Mouse (Mus musculus) urinary bladder, postnatal 10 days (tissue): Measurements from ENCODE around the gene Trpc1.

Experiments used
- DNase-seq: peaks from one replicate; pipeline ENCODE4 v3.0.0; 2022; ENCODE audit warnings: low spot score

Gene Trpc1

GRCm38 (mm10) chr9:95697808-95698207 is 52.4 kb downstream of the Trpc1 start:
- no peak for DNase-seq

DNA sequence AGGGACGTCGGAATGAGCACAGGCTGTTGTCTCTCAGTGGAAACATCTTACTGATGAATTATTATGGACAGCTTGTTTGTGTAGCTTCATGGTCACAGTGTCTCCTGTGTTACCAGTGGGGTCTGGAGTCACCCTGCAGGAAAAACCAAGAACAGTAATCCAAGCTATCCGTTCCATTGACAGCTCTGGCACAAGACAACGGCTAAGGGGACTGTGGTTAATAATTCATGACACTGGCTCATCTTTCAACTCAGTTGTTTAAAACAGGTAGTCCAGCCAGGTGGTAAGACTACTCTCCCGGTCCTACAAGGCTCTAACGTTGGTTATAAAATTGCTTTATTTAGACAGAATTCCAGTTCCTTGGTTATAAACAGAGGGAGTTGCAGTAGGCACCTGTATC is 53.6 kb downstream of the Trpc1 start:
- no peak for DNase-seq

DNA sequence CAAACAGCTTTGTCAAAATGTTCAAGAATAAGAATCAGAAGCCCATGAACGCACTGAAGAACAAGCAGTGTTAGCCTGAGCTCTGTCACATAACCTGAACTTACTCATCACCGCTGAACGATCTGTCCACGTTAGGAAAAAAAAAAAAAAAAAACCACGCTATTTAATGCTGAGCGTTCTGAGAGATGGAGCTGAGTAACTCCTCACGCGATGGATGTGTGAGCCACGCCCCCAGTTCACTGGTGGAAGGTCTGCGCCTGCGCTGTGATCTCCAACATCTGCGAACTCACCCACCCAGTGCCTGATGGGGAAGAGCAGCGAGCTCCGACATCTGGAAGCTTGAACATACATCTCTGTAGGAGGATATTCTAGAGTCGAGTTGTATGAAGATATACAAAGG is 55.2 kb downstream of the Trpc1 start:
- no peak for DNase-seq

DNA sequence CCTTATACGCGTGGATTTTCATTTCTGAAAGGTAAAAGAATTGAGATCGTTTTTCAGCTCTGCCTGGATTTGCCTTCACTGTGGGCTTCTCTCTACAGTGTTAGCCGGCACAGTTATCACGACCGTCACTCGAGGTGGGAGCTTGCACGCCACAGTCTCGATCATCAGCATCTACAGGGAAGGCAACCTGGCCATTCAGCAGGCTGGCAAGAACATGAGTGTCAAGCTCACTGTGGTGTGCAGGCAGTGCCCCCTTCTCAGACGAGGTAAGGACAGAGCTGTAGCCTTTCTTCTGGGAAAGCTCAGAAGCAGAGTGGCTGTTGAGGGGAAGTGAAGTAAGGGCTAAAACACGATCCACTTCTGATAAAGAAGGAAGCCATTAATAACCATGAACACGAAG is 55.6 kb downstream of the Trpc1 start:
- no peak for DNase-seq

GRCm38 (mm10) chr9:95693528-95694100 is 56.6 kb downstream of the Trpc1 start:
- DNase-seq: no peak

- DNase-seq: no peak
Observed at GRCm38 (mm10) chr9:95692823-95693222, 57.4 kb downstream of the Trpc1 start.

- DNase-seq: no peak
Observed at GRCm38 (mm10) chr9:95688064-95688463, 62.1 kb downstream of the Trpc1 start.

DNA sequence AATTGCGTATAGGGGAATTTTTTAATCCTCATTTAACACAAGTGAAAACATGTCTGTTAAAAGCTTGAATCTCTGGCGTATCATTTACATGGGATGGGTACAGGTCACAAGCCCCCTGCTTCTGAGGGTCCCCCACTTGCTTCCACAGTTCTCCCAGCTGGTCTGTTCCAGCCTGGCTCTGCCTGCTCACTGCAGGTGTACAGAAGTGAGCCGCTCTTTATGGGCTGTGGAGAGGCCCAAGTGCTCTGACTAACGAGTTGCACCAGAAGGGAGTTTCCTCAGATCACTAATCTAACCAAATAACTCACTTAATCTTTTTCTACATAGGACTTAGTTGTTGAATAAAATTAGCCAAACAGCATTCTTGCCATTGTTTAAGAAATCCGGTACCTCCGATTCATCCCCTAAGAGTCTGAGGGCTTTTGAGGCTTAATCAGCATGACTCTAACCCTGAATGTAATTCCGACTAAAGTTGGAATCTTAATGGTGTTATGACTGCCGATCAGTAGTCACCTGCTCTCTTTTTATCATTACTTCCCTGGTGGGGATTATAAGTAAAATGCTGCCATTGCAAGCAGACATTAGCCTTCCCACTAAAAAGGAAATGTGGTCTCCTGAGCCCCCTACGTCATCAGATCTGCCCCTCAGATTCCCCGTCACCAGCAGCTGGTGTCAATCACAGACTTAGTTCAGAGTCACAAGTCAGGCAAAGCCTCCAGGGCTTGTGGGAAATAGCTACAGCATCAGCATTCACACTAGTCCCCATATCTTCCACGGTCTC is 64.3 kb downstream of the Trpc1 start:
- no peak for DNase-seq

DNA sequence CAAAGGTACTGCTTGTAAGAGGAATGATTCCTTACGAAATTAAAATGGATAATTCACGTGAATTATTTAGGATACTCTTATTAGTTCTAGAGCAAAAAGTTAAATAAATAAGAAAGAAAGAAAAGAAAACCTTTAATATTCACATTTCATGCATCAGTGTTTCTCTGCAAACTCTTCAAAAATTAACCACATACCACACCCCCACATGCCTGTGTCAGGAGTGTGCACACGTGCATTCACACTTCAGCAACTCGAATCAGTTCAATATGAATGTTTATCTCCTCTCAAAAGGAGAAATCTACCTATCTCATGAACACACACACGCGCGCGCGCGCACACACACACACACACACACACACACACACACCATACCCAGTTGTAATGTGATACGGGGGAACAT is 69.5 kb downstream of the Trpc1 start:
- no peak for DNase-seq

- no peak for DNase-seq
Observed at GRCm38 (mm10) chr9:95679966-95680365, 70.2 kb downstream of the Trpc1 start.

GRCm38 (mm10) chr9:95676021-95676420 is 74.2 kb downstream of the Trpc1 start:
- no peak for DNase-seq

DNA sequence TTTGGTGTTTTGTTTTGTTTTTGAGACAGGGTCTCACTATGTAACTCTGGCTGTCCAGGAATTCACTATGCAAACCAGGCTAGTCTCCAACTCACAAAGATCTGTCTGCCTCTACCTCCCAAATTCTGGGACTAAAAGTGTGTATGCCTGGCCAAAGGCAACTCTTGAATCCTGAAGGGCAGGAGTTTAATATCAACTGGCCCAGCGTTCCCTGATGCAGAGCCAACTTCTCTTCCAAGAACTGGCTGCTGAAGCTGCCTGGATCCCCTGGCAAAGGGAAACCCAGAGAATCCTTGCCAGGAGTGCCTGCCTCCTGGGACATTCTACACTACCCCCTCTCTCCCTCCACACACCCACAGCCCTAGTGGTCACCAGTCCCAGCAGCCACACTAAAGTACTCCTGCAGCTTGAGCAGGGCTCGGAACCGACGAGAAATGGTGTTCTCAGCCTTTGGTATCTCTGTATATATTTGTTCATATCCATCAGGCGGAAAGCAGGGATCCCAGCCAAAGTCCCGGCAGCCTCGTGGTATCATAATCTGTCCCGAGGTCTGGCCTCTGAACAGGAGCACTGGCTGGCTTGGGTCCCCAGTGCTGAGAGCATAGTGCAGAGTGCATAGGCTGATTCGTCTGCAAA is 75.0 kb downstream of the Trpc1 start:
- no peak for DNase-seq

DNA sequence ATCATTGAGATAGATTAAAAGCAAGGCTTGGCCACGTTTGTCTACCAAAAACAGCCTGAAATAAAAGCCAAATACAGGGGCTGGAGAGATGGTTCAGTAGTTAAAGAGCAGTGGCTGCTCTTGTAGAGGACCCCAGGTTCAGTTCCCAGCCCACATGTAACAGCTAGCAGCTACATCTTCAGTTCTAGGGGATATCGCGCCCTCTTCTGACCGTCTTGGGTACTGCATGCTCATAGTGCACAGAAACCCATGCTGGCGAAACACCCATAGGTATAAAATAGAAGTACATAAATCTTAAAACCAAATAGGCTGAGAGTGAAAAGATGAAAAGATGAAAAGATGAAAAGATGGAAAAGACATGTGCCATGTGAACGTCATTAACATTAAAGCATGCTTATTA is 77.4 kb downstream of the Trpc1 start:
- no peak for DNase-seq

DNA sequence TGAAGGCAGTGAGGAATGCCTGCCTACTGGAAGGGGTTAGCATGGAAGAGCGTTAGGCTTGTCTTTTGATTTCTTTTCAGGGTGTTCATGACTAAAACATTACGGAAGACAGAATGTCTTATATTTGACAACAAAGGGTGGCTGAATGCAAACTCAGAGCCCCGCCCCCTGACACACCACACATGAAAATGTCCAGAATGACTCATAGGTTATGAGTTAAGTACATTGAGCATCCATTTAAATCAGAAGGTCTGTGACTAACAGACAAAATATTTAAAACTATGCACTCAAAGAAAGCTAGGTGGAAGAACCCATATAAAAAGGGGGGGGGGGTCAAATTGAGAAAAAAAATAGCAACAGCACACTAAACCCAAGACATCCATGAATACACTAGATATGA is 77.8 kb downstream of the Trpc1 start:
- no peak for DNase-seq

DNA sequence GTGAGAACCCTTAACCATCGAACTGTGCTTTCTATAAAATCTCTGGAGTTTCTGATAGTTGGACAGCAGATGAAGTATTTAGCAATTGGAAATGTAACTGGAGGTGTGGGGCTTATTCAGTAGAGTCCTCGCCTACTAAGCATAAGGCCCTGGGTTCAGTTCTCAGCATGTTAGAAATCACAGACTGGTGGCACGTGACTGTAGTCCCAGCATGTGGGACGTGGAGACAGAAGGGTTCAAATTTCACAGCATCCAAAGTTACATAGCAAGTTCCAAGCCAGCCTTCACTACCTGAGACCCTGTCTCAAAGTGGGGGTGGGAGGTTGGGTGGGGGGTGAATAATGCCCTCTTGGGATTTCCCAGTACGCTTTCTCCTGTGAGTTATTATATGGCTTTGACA is 81.9 kb downstream of the Trpc1 start:
- DNase-seq: no peak

GRCm38 (mm10) chr9:95667836-95668235 is 82.3 kb downstream of the Trpc1 start:
- DNase-seq: no peak

GRCm38 (mm10) chr9:95665835-95666234 is 84.3 kb downstream of the Trpc1 start:
- DNase-seq: no peak

- no peak for DNase-seq
Observed at GRCm38 (mm10) chr9:95664290-95664989, 85.7 kb downstream of the Trpc1 start.

GRCm38 (mm10) chr9:95657941-95658340 is 92.2 kb downstream of the Trpc1 start:
- DNase-seq: no peak
